Mouse (Mus musculus): ENCODE data around the gene Cyp2d26. TPM values are rescaled to one million over a fixed set of nuclear protein-coding genes. Genes with fewer than 3 reads are reported as not detected.

The Cyp2d26 gene
- polyA plus RNA-seq (2012; ENCODE audit: insufficient read depth, insufficient read length, low replicate concordance, missing spikeins), result not detected in 2 replicates

- TF ChIP-seq POLR2A (IDR thresholded peaks at IDR 0.05; ENCODE audit: insufficient read depth, low read depth, low read length), result no peak
- no peak for TF ChIP-seq CTCF (IDR thresholded peaks at IDR 0.05; ENCODE audit: insufficient read depth, low read depth, low read length)
- WGBS, result 85% methylated on average over 5 of the region's 5 CpGs
- H3K4me1 ChIP-seq (ENCODE audit: control insufficient read depth, insufficient read depth, low read length), result no peaks in the 10 kb centered on the region
- no peak within 1 kb of the TSS for H3K4me3 ChIP-seq (ENCODE audit: insufficient read depth, low read depth, low read length)
- H3K27ac ChIP-seq (ENCODE audit: insufficient read depth, low read depth, low read length), result no peak within 1 kb of the TSS
Observed at GRCm38 (mm10) chr15:82794277-82794676, at the start of gene Cyp2d26. Gene Cyp2d26 (minus strand): TSS chr15:82794294.

- no peak overlapping the region for H3K4me3 ChIP-seq (ENCODE audit: insufficient read depth, low read depth, low read length)
- TF ChIP-seq CTCF (IDR thresholded peaks at IDR 0.05; ENCODE audit: insufficient read depth, low read depth, low read length) (no peak), POLR2A (IDR thresholded peaks at IDR 0.05; ENCODE audit: insufficient read depth, low read depth, low read length) (no peak)
- H3K27ac ChIP-seq (ENCODE audit: insufficient read depth, low read depth, low read length), result no peak overlapping the region
- 94% methylated on average over 3 of the region's 3 CpGs for WGBS
- no peaks in the 10 kb centered on the region for H3K4me1 ChIP-seq (ENCODE audit: control insufficient read depth, insufficient read depth, low read length)
Observed at GRCm38 (mm10) chr15:82839146-82839545, 45.1 kb upstream of the Cyp2d26 start.

GRCm38 (mm10) chr15:82829917-82830316, 35.8 kb upstream of the Cyp2d26 start:
- Histone ChIP-seq H3K27ac (ENCODE audit: insufficient read depth, low read depth, low read length) (0 out of 2 replicates have a peak overlapping the region, but pooled peaks have one; percentile 45), H3K4me1 (ENCODE audit: control insufficient read depth, insufficient read depth, low read length) (peaks cover 3% of the 10 kb centered on the region), H3K4me3 (ENCODE audit: insufficient read depth, low read depth, low read length) (no peak overlapping the region)
- 32% methylated on average over 6 of the region's 6 CpGs for WGBS
- TF ChIP-seq CTCF (IDR thresholded peaks at IDR 0.05; ENCODE audit: insufficient read depth, low read depth, low read length) (no peak), POLR2A (IDR thresholded peaks at IDR 0.05; ENCODE audit: insufficient read depth, low read depth, low read length) (no peak)

- TF ChIP-seq POLR2A (IDR thresholded peaks at IDR 0.05; ENCODE audit: insufficient read depth, low read depth, low read length) (no peak), CTCF (IDR thresholded peaks at IDR 0.05; ENCODE audit: insufficient read depth, low read depth, low read length) (no peak)
- Histone ChIP-seq H3K4me3 (ENCODE audit: insufficient read depth, low read depth, low read length) (no peak overlapping the region), H3K27ac (ENCODE audit: insufficient read depth, low read depth, low read length) (no peak overlapping the region), H3K4me1 (ENCODE audit: control insufficient read depth, insufficient read depth, low read length) (peaks cover 5% of the 10 kb centered on the region)
Observed at GRCm38 (mm10) chr15:82825866-82826265, 31.8 kb upstream of the Cyp2d26 start.

- H3K4me3 ChIP-seq (ENCODE audit: insufficient read depth, low read depth, low read length), result no peak overlapping the region
- WGBS, result 82% methylated on average over 3 of the region's 4 CpGs
- 0 out of 2 replicates have a peak, but pooled peaks cover 3% of the 10 kb centered on the region for H3K4me1 ChIP-seq (ENCODE audit: control insufficient read depth, insufficient read depth, low read length)
- H3K27ac ChIP-seq (ENCODE audit: insufficient read depth, low read depth, low read length), result no peak overlapping the region
- TF ChIP-seq POLR2A (IDR thresholded peaks at IDR 0.05; ENCODE audit: insufficient read depth, low read depth, low read length) (no peak), CTCF (IDR thresholded peaks at IDR 0.05; ENCODE audit: insufficient read depth, low read depth, low read length) (no peak)
Observed at GRCm38 (mm10) chr15:82822347-82822746, 28.3 kb upstream of the Cyp2d26 start.

GRCm38 (mm10) chr15:82821657-82822056, 27.6 kb upstream of the Cyp2d26 start:
- TF ChIP-seq POLR2A (IDR thresholded peaks at IDR 0.05; ENCODE audit: insufficient read depth, low read depth, low read length) (no peak), CTCF (IDR thresholded peaks at IDR 0.05; ENCODE audit: insufficient read depth, low read depth, low read length) (no peak)
- 0 out of 2 replicates have a peak, but pooled peaks cover 3% of the 10 kb centered on the region for H3K4me1 ChIP-seq (ENCODE audit: control insufficient read depth, insufficient read depth, low read length)
- WGBS, result 86% methylated on average over 1 of the region's 1 CpGs
- H3K4me3 ChIP-seq (ENCODE audit: insufficient read depth, low read depth, low read length), result no peak overlapping the region
- H3K27ac ChIP-seq (ENCODE audit: insufficient read depth, low read depth, low read length), result no peak overlapping the region

- WGBS, result 90% methylated on average over 4 of the region's 4 CpGs
- H3K4me3 ChIP-seq (ENCODE audit: insufficient read depth, low read depth, low read length), result no peak overlapping the region
- no peak overlapping the region for H3K27ac ChIP-seq (ENCODE audit: insufficient read depth, low read depth, low read length)
- TF ChIP-seq POLR2A (IDR thresholded peaks at IDR 0.05; ENCODE audit: insufficient read depth, low read depth, low read length) (no peak), CTCF (IDR thresholded peaks at IDR 0.05; ENCODE audit: insufficient read depth, low read depth, low read length) (no peak)
- H3K4me1 ChIP-seq (ENCODE audit: control insufficient read depth, insufficient read depth, low read length), result no peaks in the 10 kb centered on the region
Observed at GRCm38 (mm10) chr15:82815296-82815695, 21.2 kb upstream of the Cyp2d26 start.

GRCm38 (mm10) chr15:82814806-82815205, 20.7 kb upstream of the Cyp2d26 start:
- no peaks in the 10 kb centered on the region for H3K4me1 ChIP-seq (ENCODE audit: control insufficient read depth, insufficient read depth, low read length)
- H3K4me3 ChIP-seq (ENCODE audit: insufficient read depth, low read depth, low read length), result no peak overlapping the region
- 51% methylated on average over 4 of the region's 4 CpGs for WGBS
- TF ChIP-seq POLR2A (IDR thresholded peaks at IDR 0.05; ENCODE audit: insufficient read depth, low read depth, low read length) (no peak), CTCF (IDR thresholded peaks at IDR 0.05; ENCODE audit: insufficient read depth, low read depth, low read length) (peak; percentile 56)
- no peak overlapping the region for H3K27ac ChIP-seq (ENCODE audit: insufficient read depth, low read depth, low read length)

- Histone ChIP-seq H3K27ac (ENCODE audit: insufficient read depth, low read depth, low read length) (no peak overlapping the region), H3K4me3 (ENCODE audit: insufficient read depth, low read depth, low read length) (no peak overlapping the region), H3K4me1 (ENCODE audit: control insufficient read depth, insufficient read depth, low read length) (peaks cover 3% of the 10 kb centered on the region; the same call in 1 of the 2 replicates)
- TF ChIP-seq CTCF (IDR thresholded peaks at IDR 0.05; ENCODE audit: insufficient read depth, low read depth, low read length) (no peak), POLR2A (IDR thresholded peaks at IDR 0.05; ENCODE audit: insufficient read depth, low read depth, low read length) (no peak)
- WGBS, result 79% methylated on average over 7 of the region's 7 CpGs
Observed at GRCm38 (mm10) chr15:82814321-82814720, 20.2 kb upstream of the Cyp2d26 start.

GRCm38 (mm10) chr15:82810556-82810955, 16.5 kb upstream of the Cyp2d26 start:
- peaks cover 3% of the 10 kb centered on the region; the same call in 1 of the 2 replicates for H3K4me1 ChIP-seq (ENCODE audit: control insufficient read depth, insufficient read depth, low read length)
- H3K4me3 ChIP-seq (ENCODE audit: insufficient read depth, low read depth, low read length), result no peak overlapping the region
- 67% methylated on average over 1 of the region's 1 CpGs for WGBS
- H3K27ac ChIP-seq (ENCODE audit: insufficient read depth, low read depth, low read length), result no peak overlapping the region
- TF ChIP-seq CTCF (IDR thresholded peaks at IDR 0.05; ENCODE audit: insufficient read depth, low read depth, low read length) (no peak), POLR2A (IDR thresholded peaks at IDR 0.05; ENCODE audit: insufficient read depth, low read depth, low read length) (no peak)
